Mouse (Mus musculus): ENCODE data around the gene Dpy19l2. TPM values are rescaled to one million over a fixed set of nuclear protein-coding genes. Genes with fewer than 3 reads are reported as not detected.
"Not testable (repeated sequence)": the region's sequence is repeated elsewhere in the genome, so short reads cannot be mapped to it uniquely, and the experiment has no call there.

Dpy19l2 gene
- not detected in 2 replicates for polyA plus RNA-seq (2015; fragmentation: Nextera tagmentation; extraction: Ambion mirVana)

- Histone ChIP-seq H3K4me3 (replicated peaks) (peak within 1 kb of the TSS; percentile 38), H3K27ac (no peak within 1 kb of the TSS), H3K4me1 (replicated peaks) (peaks cover 6% of the 10 kb centered on the region; the same call in 1 of the 2 replicates), H3K27me3 (replicated peaks) (peaks cover 12% of the 10 kb centered on the region), H3K4me2 (replicated peaks) (peak within 1 kb of the TSS; percentile 92), H3K9me3 (no peaks in the 10 kb centered on the region), H3K36me3 (no peaks in the 10 kb centered on the region), H3K9ac (peak within 1 kb of the TSS; percentile 20; the same call in 1 of the 2 replicates)
- ATAC-seq = peak; percentile 58
- under 1% methylated on average over 45 of the region's 45 CpGs for WGBS
Observed at GRCm38 (mm10) chr9:24695700-24696404, at the start of gene Dpy19l2. Gene Dpy19l2 (minus strand): TSS chr9:24696293.

GRCm38 (mm10) chr9:24744958-24745357 lies 48.9 kb upstream of the Dpy19l2 start:
- 85% methylated on average over 5 of the region's 5 CpGs for WGBS

GRCm38 (mm10) chr9:24701246-24701645 lies 5.2 kb upstream of the Dpy19l2 start:
- no peaks in the 10 kb centered on the region for H3K9me3 ChIP-seq
- ATAC-seq = no peak
- H3K4me1 ChIP-seq (replicated peaks) = no peaks in the 10 kb centered on the region; the same call in 1 of the 2 replicates
- H3K4me3 ChIP-seq (replicated peaks) = no peak overlapping the region
- peaks cover 4% of the 10 kb centered on the region; the same call in 1 of the 2 replicates for H3K27me3 ChIP-seq (replicated peaks)
- no peak overlapping the region for H3K27ac ChIP-seq
- H3K9ac ChIP-seq = no peak overlapping the region
- H3K36me3 ChIP-seq = no peaks in the 10 kb centered on the region
- no peak overlapping the region for H3K4me2 ChIP-seq (replicated peaks)

More at GRCm38 (mm10) chr9:24744958-24745357, 48.9 kb upstream of the Dpy19l2 start:
- H3K4me1 ChIP-seq (replicated peaks) = no peaks in the 10 kb centered on the region
- H3K4me2 ChIP-seq (replicated peaks) = no peak overlapping the region
- H3K27ac ChIP-seq = no peak overlapping the region
- H3K36me3 ChIP-seq = no peaks in the 10 kb centered on the region
- no peaks in the 10 kb centered on the region for H3K9me3 ChIP-seq
- H3K4me3 ChIP-seq (replicated peaks) = no peak overlapping the region
- no peak overlapping the region for H3K9ac ChIP-seq
- ATAC-seq = no peak
- no peaks in the 10 kb centered on the region for H3K27me3 ChIP-seq (replicated peaks)

- H3K4me3 ChIP-seq (replicated peaks) = peak overlapping the region; percentile 38
- 10% methylated on average over 9 of the region's 9 CpGs for WGBS
- H3K9me3 ChIP-seq = no peaks in the 10 kb centered on the region
- H3K4me2 ChIP-seq (replicated peaks) = peak overlapping the region; percentile 92
- no peaks in the 10 kb centered on the region for H3K36me3 ChIP-seq
- peaks cover 12% of the 10 kb centered on the region for H3K27me3 ChIP-seq (replicated peaks)
- no peak for ATAC-seq
- H3K4me1 ChIP-seq (replicated peaks) = peaks cover 6% of the 10 kb centered on the region; the same call in 1 of the 2 replicates
- peak overlapping the region; percentile 20; the same call in 1 of the 2 replicates for H3K9ac ChIP-seq
- no peak overlapping the region for H3K27ac ChIP-seq
Observed at GRCm38 (mm10) chr9:24696405-24696778, 299 bp upstream of the Dpy19l2 start.

DNA sequence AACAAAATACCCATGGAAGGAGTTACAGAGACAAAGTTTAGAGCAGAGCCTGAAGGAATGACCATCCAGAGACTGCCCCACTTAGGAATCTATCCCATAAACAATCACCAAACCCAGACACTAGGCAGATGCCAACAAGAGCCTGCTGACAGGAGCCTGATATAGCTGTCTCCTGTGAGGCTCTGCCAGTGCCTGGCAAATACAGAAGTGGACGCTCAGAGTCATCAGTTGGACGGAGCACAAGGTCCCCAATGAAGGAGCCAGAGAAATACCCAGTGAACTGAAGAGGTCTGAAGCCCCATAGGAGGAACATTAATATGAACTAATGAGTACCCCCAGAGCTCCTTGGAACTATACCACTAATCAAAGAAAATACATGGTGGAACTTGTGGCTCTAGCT lies 58.8 kb downstream of the Dpy19l2 start:
- H3K27ac ChIP-seq; H3K36me3 ChIP-seq; H3K9me3 ChIP-seq; H3K4me2 ChIP-seq (replicated peaks); H3K27me3 ChIP-seq (replicated peaks); H3K4me3 ChIP-seq (replicated peaks); H3K4me1 ChIP-seq (replicated peaks); H3K9ac ChIP-seq; ATAC-seq: not testable (repeated sequence)
- WGBS = 70% methylated on average over 2 of the region's 2 CpGs

- H3K9ac ChIP-seq = no peak within 1 kb of the TSS
- no peak for ATAC-seq
- no peak within 1 kb of the TSS for H3K4me3 ChIP-seq (replicated peaks)
- no peaks in the 10 kb centered on the region for H3K9me3 ChIP-seq
- WGBS = 92% methylated on average over 5 of the region's 5 CpGs
- H3K36me3 ChIP-seq = no peaks in the 10 kb centered on the region
- no peak within 1 kb of the TSS for H3K27ac ChIP-seq
- no peaks in the 10 kb centered on the region for H3K4me1 ChIP-seq (replicated peaks)
- H3K27me3 ChIP-seq (replicated peaks) = no peaks in the 10 kb centered on the region
- no peak within 1 kb of the TSS for H3K4me2 ChIP-seq (replicated peaks)
Observed at GRCm38 (mm10) chr9:24624896-24625295, 71.2 kb downstream of the Dpy19l2 start, which contains the start of gene Cypt4. Gene Cypt4 (plus strand): TSS chr9:24625196.

GRCm38 (mm10) chr9:24538159-24538558 lies 157.9 kb downstream of the Dpy19l2 start:
- H3K9me3 ChIP-seq = no peaks in the 10 kb centered on the region
- H3K9ac ChIP-seq = no peak overlapping the region
- H3K27me3 ChIP-seq (replicated peaks) = no peaks in the 10 kb centered on the region
- H3K4me1 ChIP-seq (replicated peaks) = no peaks in the 10 kb centered on the region
- no peak overlapping the region for H3K4me2 ChIP-seq (replicated peaks)
- no peaks in the 10 kb centered on the region for H3K36me3 ChIP-seq
- ATAC-seq = no peak
- H3K4me3 ChIP-seq (replicated peaks) = no peak overlapping the region
- H3K27ac ChIP-seq = no peak overlapping the region
- 46% methylated on average over 2 of the region's 2 CpGs for WGBS

- Histone ChIP-seq H3K9ac (no peak overlapping the region), H3K4me2 (replicated peaks) (no peak overlapping the region), H3K9me3 (no peaks in the 10 kb centered on the region), H3K4me3 (replicated peaks) (no peak overlapping the region), H3K4me1 (replicated peaks) (no peaks in the 10 kb centered on the region), H3K27ac (no peak overlapping the region), H3K36me3 (no peaks in the 10 kb centered on the region), H3K27me3 (replicated peaks) (no peaks in the 10 kb centered on the region)
- 62% methylated on average over 10 of the region's 10 CpGs for WGBS
- no peak for ATAC-seq
Observed at GRCm38 (mm10) chr9:24516575-24517139, 179.4 kb downstream of the Dpy19l2 start.

DNA sequence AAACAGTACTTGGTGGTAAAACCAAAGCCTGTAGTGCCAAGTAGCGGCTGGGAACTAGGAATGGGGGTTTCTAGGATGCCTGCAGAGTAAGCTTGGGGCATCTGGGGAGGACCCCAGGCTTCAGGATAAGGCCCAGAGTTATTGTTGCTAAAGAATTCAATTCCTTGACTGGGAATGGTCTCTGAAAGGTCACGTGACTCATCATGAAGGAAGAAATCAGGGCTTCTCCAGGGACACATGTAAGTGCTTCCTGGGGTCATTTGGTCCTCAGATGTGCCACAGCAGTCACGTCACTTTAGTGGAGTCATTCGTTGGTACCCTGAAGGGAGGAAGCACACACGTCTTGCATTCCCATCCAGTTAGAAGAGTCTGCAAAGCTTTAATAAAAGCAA lies 182.0 kb downstream of the Dpy19l2 start:
- no peak for ATAC-seq
- no peak overlapping the region for H3K4me3 ChIP-seq (replicated peaks)
- no peaks in the 10 kb centered on the region for H3K4me1 ChIP-seq (replicated peaks)
- H3K27me3 ChIP-seq (replicated peaks) = no peaks in the 10 kb centered on the region
- no peak overlapping the region for H3K27ac ChIP-seq
- no peaks in the 10 kb centered on the region for H3K36me3 ChIP-seq
- H3K9me3 ChIP-seq = no peaks in the 10 kb centered on the region
- no peak overlapping the region for H3K4me2 ChIP-seq (replicated peaks)
- 66% methylated on average over 5 of the region's 5 CpGs for WGBS
- H3K9ac ChIP-seq = no peak overlapping the region

DNA sequence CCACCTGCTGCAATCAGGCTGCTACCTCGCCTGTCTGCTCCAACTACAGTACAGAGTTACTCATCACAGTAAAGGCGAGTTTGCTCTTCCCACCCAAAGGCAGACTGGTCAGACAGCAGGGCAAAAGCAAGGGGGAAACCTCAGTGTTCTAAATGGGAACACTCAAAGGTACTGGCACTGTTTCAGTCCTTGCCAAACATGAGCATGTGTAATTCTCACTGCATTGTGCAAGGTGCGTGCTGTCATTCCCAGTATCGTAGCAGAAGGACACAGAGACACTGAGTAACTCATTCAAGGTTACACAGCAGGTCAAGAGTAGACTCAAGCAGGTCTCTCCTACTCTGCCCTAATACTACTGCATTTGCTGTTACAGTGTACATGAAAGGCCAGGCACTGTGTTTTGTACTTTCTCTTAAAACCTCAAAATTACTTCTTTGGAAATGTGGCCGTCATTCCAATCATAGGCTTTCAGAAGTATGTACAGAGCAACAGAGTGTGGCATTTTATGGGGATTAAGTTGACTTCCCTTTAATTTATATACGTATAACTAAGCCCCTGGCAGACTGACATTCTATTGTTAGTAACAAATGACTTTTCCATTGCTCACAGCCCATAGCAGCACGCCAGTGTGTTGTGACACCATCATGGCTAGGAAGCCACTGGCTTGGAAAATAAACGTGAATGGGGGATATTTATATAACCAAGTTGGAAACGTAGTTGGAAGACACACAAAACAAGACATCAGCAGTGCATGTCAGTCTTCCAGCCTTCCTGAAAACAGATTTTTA lies 182.6 kb downstream of the Dpy19l2 start:
- Histone ChIP-seq H3K27ac (no peak overlapping the region), H3K9me3 (no peaks in the 10 kb centered on the region), H3K27me3 (replicated peaks) (no peaks in the 10 kb centered on the region), H3K36me3 (no peaks in the 10 kb centered on the region), H3K4me3 (replicated peaks) (no peak overlapping the region), H3K4me2 (replicated peaks) (no peak overlapping the region), H3K4me1 (replicated peaks) (no peaks in the 10 kb centered on the region), H3K9ac (no peak overlapping the region)
- WGBS = 70% methylated on average over 9 of the region's 9 CpGs
- no peak for ATAC-seq

GRCm38 (mm10) chr9:24512121-24512539 lies 184.0 kb downstream of the Dpy19l2 start:
- H3K27me3 ChIP-seq (replicated peaks) = no peaks in the 10 kb centered on the region
- ATAC-seq = no peak
- H3K4me1 ChIP-seq (replicated peaks) = no peaks in the 10 kb centered on the region
- H3K9ac ChIP-seq = no peak overlapping the region
- 82% methylated on average over 5 of the region's 5 CpGs for WGBS
- H3K9me3 ChIP-seq = no peaks in the 10 kb centered on the region
- H3K27ac ChIP-seq = no peak overlapping the region
- no peak overlapping the region for H3K4me3 ChIP-seq (replicated peaks)
- no peaks in the 10 kb centered on the region for H3K36me3 ChIP-seq
- no peak overlapping the region for H3K4me2 ChIP-seq (replicated peaks)

DNA sequence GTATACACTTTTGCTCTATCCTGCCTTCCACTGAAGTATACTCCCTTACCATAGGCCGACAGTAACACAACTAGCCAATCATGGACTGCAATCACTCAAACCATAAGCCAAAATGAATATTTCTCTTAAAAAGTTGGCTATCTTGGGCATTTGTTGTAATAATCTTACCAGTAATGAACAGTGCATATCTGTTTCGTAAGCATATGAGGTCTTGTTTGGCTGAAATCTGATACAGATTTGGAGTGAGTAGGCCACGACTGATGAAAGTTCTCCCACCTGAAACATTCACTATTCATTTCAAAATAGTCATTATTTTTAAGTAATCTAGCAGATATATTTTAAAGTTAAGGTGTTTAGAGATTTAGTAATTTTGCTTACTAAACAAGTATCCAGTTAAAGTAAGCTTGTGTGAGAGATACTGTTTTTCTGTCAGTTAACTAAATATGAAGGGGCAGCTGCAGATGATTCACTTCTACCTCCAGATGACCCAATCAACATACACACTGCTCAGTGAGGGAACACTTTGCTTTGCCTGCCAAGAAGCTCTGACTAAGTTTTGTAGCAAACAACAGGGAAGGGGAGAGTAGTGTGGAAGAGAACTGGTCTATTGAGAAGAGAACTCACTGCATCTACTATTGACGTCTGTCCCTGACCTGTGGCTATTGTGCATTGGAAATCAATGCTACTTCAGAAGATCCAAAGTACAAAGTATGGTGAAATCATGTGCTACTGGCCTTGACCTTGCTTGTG lies 184.5 kb downstream of the Dpy19l2 start:
- 86% methylated on average over 4 of the region's 4 CpGs for WGBS
- no peak for ATAC-seq
- H3K27ac ChIP-seq = no peak overlapping the region

More for the DNA sequence above, 184.5 kb downstream of the Dpy19l2 start:
- Histone ChIP-seq H3K36me3 (no peaks in the 10 kb centered on the region), H3K4me2 (replicated peaks) (no peak overlapping the region), H3K27me3 (replicated peaks) (no peaks in the 10 kb centered on the region), H3K4me1 (replicated peaks) (no peaks in the 10 kb centered on the region), H3K9me3 (no peaks in the 10 kb centered on the region), H3K9ac (no peak overlapping the region), H3K4me3 (replicated peaks) (no peak overlapping the region)

Data from intestine, embryonic 15.5 days (tissue).